Mouse (Mus musculus) large intestine, adult 2 months (tissue): ENCODE measurements around the gene Mob3c. TPM values are rescaled to one million over a fixed set of nuclear protein-coding genes. Genes with fewer than 3 reads are reported as not detected.

Experiments used
- DNase-seq: peaks from one replicate; pipeline ENCODE4 v3.0.0-alpha.2; 2012; ENCODE audit warnings: low read depth, low spot score
- WGBS: fragments of 180-500 bp; shearing (Covaris S2); methylation state at CpG from one replicate; pipeline ENCODE4 v1.1.7; 2018; 5-methylcytosine and 5-hydroxymethylcytosine counted together
- polyA plus RNA-seq: library from polyadenylated mRNA; depleted of rRNA; stranded (reverse); fragments of >200 nt; gene quantifications from 2 replicates; pipeline ENCODE4 v1.2.3, GENCODE M21; 2012; rRNA removed

The Mob3c gene
- polyA plus RNA-seq, 1 experiment: 16.7 TPM

DNA sequence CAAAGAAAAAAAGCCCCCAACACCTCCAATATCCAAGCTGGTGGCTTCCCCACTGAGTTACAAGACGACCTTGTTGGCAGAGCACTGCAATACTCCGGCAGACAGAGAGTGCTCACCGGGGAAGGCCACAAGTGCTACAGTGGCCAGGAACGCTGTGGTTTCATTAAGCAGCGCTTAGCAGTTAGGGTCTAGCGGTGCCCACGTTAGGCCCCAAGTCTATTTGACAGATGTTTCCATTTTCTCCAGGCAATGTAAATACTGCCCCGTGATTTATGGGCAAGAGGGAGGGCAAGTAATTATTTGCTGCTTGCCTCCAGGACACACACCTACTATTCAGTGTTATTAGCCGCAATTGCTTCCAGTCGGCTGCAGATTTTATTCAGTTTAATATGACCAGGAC, 36.0 kb downstream of the Mob3c start:
- 62% methylated on average over 10 of the region's 10 CpGs for WGBS

DNA sequence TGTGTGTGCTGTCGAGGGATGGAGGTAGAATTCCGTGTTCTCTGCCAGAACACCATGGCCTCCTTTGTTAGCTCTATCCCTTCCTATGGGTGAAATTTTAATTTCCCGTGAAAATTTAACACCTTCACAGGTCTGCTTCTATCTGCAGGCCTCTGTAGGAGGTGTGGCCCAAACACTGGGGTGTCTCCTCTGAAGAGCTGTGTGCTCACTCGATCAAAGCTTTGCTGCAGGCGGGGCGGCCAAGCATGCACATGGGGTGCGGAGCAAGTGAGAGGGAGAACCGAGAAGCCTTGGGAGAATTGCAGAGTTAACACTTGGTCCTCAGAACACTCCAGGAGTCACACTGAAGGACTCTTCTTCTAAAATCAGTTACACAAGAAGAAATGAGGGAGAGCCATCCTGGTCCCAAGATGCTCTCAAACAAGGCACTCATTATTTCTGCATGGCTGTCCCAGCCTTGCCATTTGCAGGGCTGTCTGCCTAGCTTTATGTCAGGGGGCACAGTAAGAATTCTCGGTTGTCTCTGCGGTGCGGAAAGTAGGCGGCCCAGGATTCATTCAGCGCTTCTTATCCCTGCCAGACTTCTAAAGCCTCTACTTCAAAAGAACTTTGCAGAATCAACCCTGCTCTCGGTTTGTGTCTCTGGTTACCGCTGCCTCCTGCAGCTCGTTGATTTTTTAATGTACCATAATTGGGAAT, 41.8 kb downstream of the Mob3c start:
- 69% methylated on average over 16 of the region's 16 CpGs for WGBS
- DNase-seq: no peak

More for the DNA sequence above, 36.0 kb downstream of the Mob3c start:
- DNase-seq: no peak

DNA sequence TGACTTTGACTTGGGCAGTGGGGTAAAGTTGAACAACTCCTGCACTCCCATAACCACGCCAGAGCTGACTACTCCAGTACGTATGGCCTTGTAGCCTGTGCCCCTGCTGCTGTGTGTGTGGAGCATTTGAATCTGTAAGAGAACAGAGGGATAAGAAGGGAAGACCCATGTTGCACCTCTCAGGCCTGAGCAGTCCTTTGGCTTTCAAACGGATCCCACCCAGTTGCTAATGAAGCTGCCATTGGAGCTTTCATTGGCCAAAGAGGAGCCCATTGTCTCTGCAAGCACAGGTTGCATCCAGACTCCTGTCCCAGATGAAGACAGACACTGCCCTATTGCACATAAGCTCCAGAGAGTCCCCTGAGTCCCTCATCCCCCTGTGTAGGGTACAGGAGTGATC, 45.3 kb downstream of the Mob3c start:
- WGBS: 87% methylated on average over 3 of the region's 3 CpGs
- no peak for DNase-seq

DNA sequence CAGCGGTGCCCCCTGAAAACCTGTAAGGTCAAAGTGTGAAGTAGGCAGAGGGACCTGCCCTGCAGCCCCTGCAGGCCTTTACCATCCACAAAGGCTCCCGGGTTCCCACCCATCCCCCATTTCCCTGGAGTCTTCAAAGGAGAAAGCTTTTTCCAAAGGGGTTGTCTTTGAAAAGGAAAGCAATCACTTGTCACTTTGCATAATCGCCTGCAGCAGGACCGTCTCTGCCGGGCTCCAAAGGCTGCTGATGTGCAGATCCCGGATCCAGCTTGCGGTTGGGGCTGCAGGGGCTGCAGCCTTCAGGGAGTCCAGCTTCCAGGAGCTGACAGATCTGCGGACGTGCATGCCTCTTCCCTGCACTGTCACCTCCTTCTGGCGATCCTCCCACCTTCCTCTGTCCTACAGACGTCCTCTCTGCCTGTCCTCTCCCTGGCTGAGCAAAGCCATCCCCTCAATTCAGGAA, 50.4 kb downstream of the Mob3c start:
- 43% methylated on average over 11 of the region's 11 CpGs for WGBS
- no peak for DNase-seq

DNA sequence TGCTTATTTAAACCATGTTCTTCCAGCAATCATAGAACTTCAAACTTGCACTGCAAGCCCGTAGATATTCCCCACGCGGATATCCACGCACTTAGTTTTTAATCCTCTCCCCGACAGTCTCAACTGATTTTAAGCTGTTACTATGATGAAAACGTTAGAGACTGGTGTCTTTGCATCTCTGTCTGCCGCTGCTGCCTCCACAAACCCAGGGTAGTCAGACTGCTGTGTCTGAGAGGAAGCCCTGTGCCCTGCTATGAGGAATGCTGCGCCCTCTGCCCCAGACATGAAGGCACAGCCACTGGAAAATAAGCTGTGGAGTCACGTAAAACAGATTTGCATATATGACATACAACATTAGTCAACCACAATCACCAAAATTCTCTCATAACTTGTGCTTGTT, 50.9 kb downstream of the Mob3c start:
- WGBS: 78% methylated on average over 9 of the region's 9 CpGs
- no peak for DNase-seq

DNA sequence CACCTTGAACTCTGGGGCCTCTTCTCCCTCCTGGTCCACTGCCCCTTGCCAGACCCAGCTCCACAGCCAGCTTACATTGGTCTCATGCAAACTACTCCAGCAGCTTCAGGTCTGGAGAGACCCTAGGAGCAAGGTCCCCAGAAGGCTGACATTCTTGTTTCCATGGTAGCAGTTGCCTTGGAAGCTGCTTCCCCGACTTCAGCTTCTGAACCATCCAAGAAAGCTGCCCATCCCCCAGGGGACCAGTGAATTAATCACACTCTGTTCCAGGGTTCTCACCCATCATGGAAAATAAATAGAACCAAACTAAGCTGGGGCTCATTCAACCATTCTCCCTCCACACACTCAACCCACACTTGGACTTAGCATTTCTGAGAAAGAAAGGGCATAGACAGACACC, 53.3 kb downstream of the Mob3c start:
- no peak for DNase-seq
- WGBS: 22% methylated on average over 1 of the region's 1 CpGs

DNA sequence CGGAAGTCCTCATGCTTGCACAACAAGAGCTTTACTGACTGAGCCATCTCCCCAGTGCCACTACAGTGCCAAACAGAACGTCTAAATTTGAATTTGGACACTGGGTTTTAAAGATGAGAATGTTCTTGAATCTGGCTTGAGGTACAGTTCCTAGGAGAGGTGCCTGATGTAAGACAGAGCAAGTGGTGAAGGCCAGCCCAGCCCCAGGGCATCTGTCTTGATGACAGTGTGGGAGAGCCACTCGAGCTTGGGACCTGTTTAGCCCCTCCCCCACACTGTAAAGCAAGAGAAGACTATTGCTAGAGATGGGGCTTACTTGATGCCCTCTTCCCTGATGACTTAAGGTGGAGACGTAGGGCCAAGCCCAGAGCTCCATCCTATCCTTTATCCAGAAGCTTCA, 54.3 kb downstream of the Mob3c start:
- 47% methylated on average over 4 of the region's 4 CpGs for WGBS
- no peak for DNase-seq

DNA sequence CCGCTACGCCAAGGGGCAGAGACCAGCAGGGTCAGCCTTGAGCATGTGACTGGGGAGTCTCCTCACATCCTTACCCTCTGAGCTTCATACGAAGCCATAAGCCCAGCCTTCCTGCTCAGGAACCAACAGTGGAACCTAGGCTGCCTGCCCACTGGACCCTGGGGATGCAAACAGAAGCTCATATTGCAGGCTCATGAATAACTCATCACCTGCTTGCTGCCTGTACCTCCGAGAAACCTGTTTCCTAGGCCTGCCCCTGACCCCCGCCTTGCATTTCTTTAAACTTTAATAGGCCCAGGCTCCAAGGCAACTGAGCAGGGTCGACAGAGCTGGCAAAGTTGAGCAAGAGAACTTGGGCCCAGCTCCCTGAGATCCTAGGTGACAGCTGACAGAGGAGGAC, 56.1 kb downstream of the Mob3c start, which contains the start of gene Kncn:
TSS of gene Kncn (plus strand) at position 379 of the 400 bp plus-strand sequence.
- no peak for DNase-seq

More for the DNA sequence above, 56.1 kb downstream of the Mob3c start, which contains the start of gene Kncn:
- WGBS: 59% methylated on average over 6 of the region's 6 CpGs

Other genes starting within 250 kb of the Mob3c start
- gene Cyp4a32, start 227.1 kb upstream of the Mob3c start, polyA plus RNA-seq: not detected in 2 replicates
- gene Cyp4b1, start 180.4 kb upstream of the Mob3c start, polyA plus RNA-seq: 32.9 and 138 TPM in 2 replicates
- gene Efcab14, start 90.3 kb upstream of the Mob3c start, polyA plus RNA-seq: 19.1 and 38.2 TPM in 2 replicates
- gene Tex38, start 47.1 kb upstream of the Mob3c start, polyA plus RNA-seq: 0.32 and 0.60 TPM in 2 replicates
- 15.0 and 24.4 TPM in 2 replicates for gene Atpaf1, start 43.3 kb upstream of the Mob3c start, polyA plus RNA-seq
- gene Mknk1, start 11.1 kb downstream of the Mob3c start, polyA plus RNA-seq: 23.6 and 39.7 TPM in 2 replicates
- gene Kncn, start 56.3 kb downstream of the Mob3c start, polyA plus RNA-seq: not detected in 2 replicates
- not detected in 2 replicates for gene 6430628N08Rik, start 62.6 kb downstream of the Mob3c start, polyA plus RNA-seq
- not detected in 2 replicates for gene Dmbx1, start 111.8 kb downstream of the Mob3c start, polyA plus RNA-seq
- 58.1 and 79.3 TPM in 2 replicates for gene Faah, start 189.8 kb downstream of the Mob3c start, polyA plus RNA-seq
- 9.2 and 10.9 TPM in 2 replicates for gene Nsun4, start 225.8 kb downstream of the Mob3c start, polyA plus RNA-seq
- gene Uqcrh, start 247.0 kb downstream of the Mob3c start, polyA plus RNA-seq: 240 and 273 TPM in 2 replicates
- 41.8 and 58.8 TPM in 2 replicates for gene Lrrc41, start 247.2 kb downstream of the Mob3c start, polyA plus RNA-seq